Mouse (Mus musculus) B cell, adult (primary cell): ENCODE data around the gene Vmn1r189. TPM values are rescaled to one million over a fixed set of nuclear protein-coding genes. Genes with fewer than 3 reads are reported as not detected.

Source experiments
- total RNA-seq: library from RNA; stranded (reverse); gene quantifications from 4 replicates; pipeline ENCODE4 v1.2.4, GENCODE M21; 2023; ENCODE audit not compliant: inconsistent age

Gene Vmn1r189
- not detected in 4 replicates for total RNA-seq

GRCm38 (mm10) chr13:22105724-22106123 lies at the start of gene Vmn1r189:
Vmn1r189 (minus strand) TSS chr13:22105824.

GRCm38 (mm10) chr13:22084140-22084539 lies 21.5 kb downstream of the Vmn1r189 start, which contains the start of gene Vmn1r188:
Vmn1r188 (plus strand) TSS chr13:22084440.

Other genes with a start within 250 kb of the Vmn1r189 start
- 3.0 to 5.1 TPM (median 4.2 TPM) in 4 replicates for gene Zfp184, start 160.7 kb downstream of the Vmn1r189 start, total RNA-seq
- not detected in 4 replicates for gene Pom121l2, start 124.6 kb downstream of the Vmn1r189 start, total RNA-seq
- gene Prss16, start 96.1 kb downstream of the Vmn1r189 start, total RNA-seq, result 0.42 to 1.4 TPM (median 0.62 TPM) in 4 replicates
- 52.9 to 158 TPM (median 73.5 TPM) in 4 replicates for gene Hist1h2ah, start 70.3 kb downstream of the Vmn1r189 start, total RNA-seq
- 59.7 to 88.4 TPM (median 71.1 TPM) in 4 replicates for gene Hist1h2bk, start 70.0 kb downstream of the Vmn1r189 start, total RNA-seq
- 102 to 154 TPM (median 106 TPM) in 4 replicates for gene Hist1h4i, start 64.5 kb downstream of the Vmn1r189 start, total RNA-seq
- gene Hist1h2ag, start 62.9 kb downstream of the Vmn1r189 start, total RNA-seq, result 71.8 to 120 TPM (median 87.9 TPM) in 4 replicates
- gene Hist1h2bj, start 62.6 kb downstream of the Vmn1r189 start, total RNA-seq, result 59.3 to 73.5 TPM (median 68.5 TPM) in 4 replicates
- not detected in 4 replicates for gene Vmn1r188, start 21.4 kb downstream of the Vmn1r189 start, total RNA-seq
- not detected in 4 replicates for gene Vmn1r191, start 78.1 kb upstream of the Vmn1r189 start, total RNA-seq
- not detected in 4 replicates for gene Vmn1r192, start 85.3 kb upstream of the Vmn1r189 start, total RNA-seq
- not detected in 4 replicates for gene Vmn1r193, start 117.3 kb upstream of the Vmn1r189 start, total RNA-seq
- gene Vmn1r194, start 138.4 kb upstream of the Vmn1r189 start, total RNA-seq, result not detected in 4 replicates
- not detected in 4 replicates for gene Vmn1r195, start 164.7 kb upstream of the Vmn1r189 start, total RNA-seq
- gene Vmn1r196, start 184.1 kb upstream of the Vmn1r189 start, total RNA-seq, result not detected in 4 replicates
- gene Vmn1r197, start 218.8 kb upstream of the Vmn1r189 start, total RNA-seq, result not detected in 4 replicates
- not detected in 4 replicates for gene Vmn1r198, start 244.5 kb upstream of the Vmn1r189 start, total RNA-seq